Mouse (Mus musculus): ENCODE measurements around the gene Trim38. TPM values are rescaled to one million over a fixed set of nuclear protein-coding genes. Genes with fewer than 3 reads are reported as not detected.

Trim38 gene
- total and polyA plus RNA-seq, 3 experiments, result 0.11 TPM; not detected in 2

DNA sequence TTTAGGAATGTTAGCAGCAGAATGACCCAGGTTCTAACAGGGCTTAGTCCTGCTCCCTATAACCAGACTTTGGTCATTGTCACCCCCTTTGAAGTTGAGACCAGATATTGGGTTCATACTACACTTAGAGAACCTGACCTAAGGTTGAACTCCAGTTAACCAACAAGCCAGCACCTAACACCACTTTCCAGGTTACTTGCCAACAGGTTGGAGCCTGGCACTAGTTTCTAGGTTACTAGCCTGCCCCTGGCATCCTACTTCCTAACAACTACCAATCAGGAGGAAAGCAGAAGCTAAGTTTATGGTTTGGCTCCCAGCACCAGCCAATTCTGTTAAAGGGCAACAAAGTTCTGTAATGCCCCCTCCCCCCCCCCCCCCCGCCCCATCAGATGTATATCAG lies 44.5 kb upstream of the Trim38 start (continued):
- TF ChIP-seq CHD2 (IDR thresholded peaks at IDR 0.05; ENCODE audit: low read length), result no peak
- TF ChIP-seq POLR2AphosphoS2 (IDR thresholded peaks at IDR 0.05; ENCODE audit: low read depth, low read length), result no peak
- TF ChIP-seq IRF4 (IDR thresholded peaks at IDR 0.05; ENCODE audit: low read depth, low read length), result no peak

DNA sequence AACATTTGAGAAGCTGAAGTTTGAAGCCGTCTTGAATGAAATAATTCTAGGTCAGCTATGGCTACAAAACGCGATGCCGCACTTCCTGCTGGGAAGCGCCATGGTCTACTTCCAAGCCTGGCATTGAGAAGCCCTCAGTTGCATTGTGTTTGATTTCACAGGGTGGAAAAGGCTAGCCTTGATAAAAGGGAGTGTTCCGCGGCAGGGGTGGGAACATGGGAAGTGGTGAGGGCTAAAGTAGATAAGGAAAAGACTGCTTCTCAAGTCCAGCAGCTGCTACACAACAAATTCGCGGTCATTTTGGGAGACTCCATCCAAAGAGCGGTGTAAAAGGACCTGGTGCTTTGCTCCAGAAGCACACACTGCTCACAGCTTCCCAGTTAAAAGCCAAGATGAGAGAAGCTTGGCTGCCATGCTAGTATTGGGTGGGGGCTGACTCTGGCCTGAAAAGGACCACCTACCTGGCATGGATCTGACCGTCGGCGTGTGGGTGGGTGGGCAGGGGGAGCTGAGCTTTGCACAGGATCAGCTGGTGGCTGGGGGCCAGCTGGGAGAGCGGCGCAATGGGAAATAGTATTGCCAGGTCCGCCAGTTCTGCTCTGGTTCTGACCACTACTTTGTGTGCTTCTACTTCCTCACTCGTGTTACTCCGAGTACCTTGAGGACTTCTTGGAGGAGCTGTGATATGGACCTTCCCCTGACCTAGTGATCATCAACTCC lies 41.1 kb upstream of the Trim38 start:
- H3K27me3 ChIP-seq (replicated peaks), result no peaks in the 10 kb centered on the region
- H3K27ac ChIP-seq (ENCODE audit: insufficient read depth, low read depth), result no peak overlapping the region
- in situ Hi-C loops (cut with MboI; ENCODE audit: low pct_ligation_motif_present, low pct_unique_long_range_greater_than_20kb, low sequenced_read_pairs), result loop anchor here (10.0 kb wide), 1 partner anchor 94 kb away; no protein-coding TSS in a partner anchor

DNA sequence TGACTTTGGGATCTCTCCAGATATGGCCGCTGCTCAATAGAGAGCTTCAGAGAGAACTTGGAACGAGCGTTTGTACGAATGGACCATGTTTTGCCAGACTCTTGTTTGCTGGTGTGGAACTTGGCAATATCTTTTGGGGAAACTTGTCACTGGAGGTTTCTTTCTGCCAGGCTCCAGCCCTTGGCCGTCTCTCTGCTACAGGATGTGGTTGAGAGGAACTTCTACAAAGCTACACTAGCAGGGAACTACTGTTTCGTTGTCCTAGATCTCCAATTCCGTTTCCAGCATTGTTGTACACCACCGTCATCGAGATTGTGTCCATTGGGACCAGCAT lies 40.6 kb upstream of the Trim38 start:
- DNase-seq (ENCODE audit: extremely low read depth), result no peak
- TF ChIP-seq USF2 (conservative IDR thresholded peaks at IDR 0.05; ENCODE audit: low read depth, low read length) (no peak), GABPA (IDR thresholded peaks at IDR 0.05; ENCODE audit: insufficient replicate concordance, low read depth, low read length) (no peak), HCFC1 (IDR thresholded peaks at IDR 0.05; ENCODE audit: low read depth, low read length) (no peak), NELFE (IDR thresholded peaks at IDR 0.05; ENCODE audit: low read depth, low read length) (no peak), ZMIZ1 (IDR thresholded peaks at IDR 0.05; ENCODE audit: low read depth, low read length) (no peak), JUN (IDR thresholded peaks at IDR 0.05; ENCODE audit: insufficient read depth, low read depth, low read length) (no peak), TCF12 (IDR thresholded peaks at IDR 0.05; ENCODE audit: low read depth, low read length) (no peak), SMC3 (IDR thresholded peaks at IDR 0.05; ENCODE audit: low read depth, low read length) (no peak), BHLHE40 (IDR thresholded peaks at IDR 0.05; ENCODE audit: low read depth, low read length) (no peak), MAX (IDR thresholded peaks at IDR 0.05; ENCODE audit: low read length) (no peak), CHD2 (IDR thresholded peaks at IDR 0.05; ENCODE audit: low read length) (no peak), POLR2A (IDR thresholded peaks at IDR 0.05; ENCODE audit: low read depth, low read length) (no peak), UBTF (IDR thresholded peaks at IDR 0.05; ENCODE audit: low read depth, low read length) (no peak), MEF2A (IDR thresholded peaks at IDR 0.05; ENCODE audit: borderline replicate concordance, low read depth, low read length) (no peak), JUND (conservative IDR thresholded peaks at IDR 0.05; ENCODE audit: low read depth, low read length) (no peak), POLR2AphosphoS2 (IDR thresholded peaks at IDR 0.05; ENCODE audit: low read depth, low read length) (no peak), RCOR1 (conservative IDR thresholded peaks at IDR 0.05; ENCODE audit: low read depth, low read length) (no peak), ELF1 (IDR thresholded peaks at IDR 0.05; ENCODE audit: low read depth, low read length) (no peak)
- in situ Hi-C loops (cut with MboI; ENCODE audit: low pct_ligation_motif_present, low pct_unique_long_range_greater_than_20kb, low sequenced_read_pairs) (loop anchor here (10.0 kb wide), 1 partner anchor 94 kb away; no protein-coding TSS in a partner anchor), dilution Hi-C loops (cut with MboI; ENCODE audit: extremely low pct_ligation_motif_present, extremely low pct_unique_long_range_greater_than_20kb, low sequenced_read_pairs) (no loop called here)
- H3K4me2 ChIP-seq (ENCODE audit: insufficient read depth, low read depth, poor library complexity, severe bottlenecking), result no peak overlapping the region
- H3K4me1 ChIP-seq (ENCODE audit: control insufficient read depth in 1 of 2, insufficient read depth in 2 of 2), result no peaks in the 10 kb centered on the region
- no peaks in the 10 kb centered on the region for H3K27me3 ChIP-seq (replicated peaks)
- no peaks in the 10 kb centered on the region for H3K79me2 ChIP-seq (replicated peaks; ENCODE audit: control insufficient read depth, extremely low read depth, insufficient read depth, poor library complexity, severe bottlenecking)
- H3K9me3 ChIP-seq (replicated peaks; ENCODE audit: low read length), result no peaks in the 10 kb centered on the region
- H3K36me3 ChIP-seq (replicated peaks in 1 of 2; ENCODE audit: control insufficient read depth in 1 of 2, insufficient read depth in 1 of 2, low read length in 1 of 2), result no peaks in the 10 kb centered on the region
- no peak overlapping the region for H3K27ac ChIP-seq (ENCODE audit: insufficient read depth, low read depth)
- H3K9ac ChIP-seq (ENCODE audit: insufficient read depth, low read depth), result no peak overlapping the region
- H3K4me3 ChIP-seq (replicated peaks in 1 of 3; ENCODE audit: low read depth in 2 of 3, low read length in 2 of 3, poor library complexity in 1 of 3), result no peak overlapping the region

More for the DNA sequence above, 41.1 kb upstream of the Trim38 start:
- TF ChIP-seq TBP (conservative IDR thresholded peaks at IDR 0.05; ENCODE audit: low read depth, low read length) (no peak), SMC3 (IDR thresholded peaks at IDR 0.05; ENCODE audit: low read depth, low read length) (no peak)
- Histone ChIP-seq H3K4me2 (ENCODE audit: insufficient read depth, low read depth, poor library complexity, severe bottlenecking) (no peak overlapping the region), H3K79me2 (replicated peaks; ENCODE audit: control insufficient read depth, extremely low read depth, insufficient read depth, poor library complexity, severe bottlenecking) (no peaks in the 10 kb centered on the region), H3K4me1 (ENCODE audit: control insufficient read depth in 1 of 2, insufficient read depth in 2 of 2) (no peaks in the 10 kb centered on the region), H3K9me3 (replicated peaks; ENCODE audit: low read length) (no peaks in the 10 kb centered on the region), H3K9ac (ENCODE audit: insufficient read depth, low read depth) (no peak overlapping the region), H3K36me3 (replicated peaks in 1 of 2; ENCODE audit: control insufficient read depth in 1 of 2, insufficient read depth in 1 of 2, low read length in 1 of 2) (no peaks in the 10 kb centered on the region), H3K4me3 (replicated peaks in 1 of 3; ENCODE audit: low read depth in 2 of 3, low read length in 2 of 3, poor library complexity in 1 of 3) (no peak overlapping the region)
- dilution Hi-C loops (cut with MboI; ENCODE audit: extremely low pct_ligation_motif_present, extremely low pct_unique_long_range_greater_than_20kb, low sequenced_read_pairs), result no loop called here
- DNase-seq (ENCODE audit: extremely low read depth), result no peak
